Mouse (Mus musculus) left cerebral cortex, adult 9 months (tissue): ENCODE data around the gene Timm22.
A peak's percentile ranks its signal among the peaks of the same experiment; 100 is the strongest.

Source experiments
- DNase-seq, 2 experiments: peaks; one replicate each; pipeline ENCODE4 v3.0.0; 2022; ENCODE audit warnings: low spot score in 2 of 2

Gene Timm22

GRCm38 (mm10) chr11:76388711-76389110, 18.0 kb upstream of the Timm22 start:
- DNase-seq: no peak

- DNase-seq: no peak
Measured at GRCm38 (mm10) chr11:76392532-76392931, 14.2 kb upstream of the Timm22 start.

- DNase-seq: no peak
Measured at GRCm38 (mm10) chr11:76392996-76393395, 13.8 kb upstream of the Timm22 start.

GRCm38 (mm10) chr11:76397650-76398311, 9.0 kb upstream of the Timm22 start:
- no peak for DNase-seq

GRCm38 (mm10) chr11:76398312-76398797, 8.4 kb upstream of the Timm22 start:
- no peak for DNase-seq

GRCm38 (mm10) chr11:76398798-76399586, 7.8 kb upstream of the Timm22 start, which contains the start of gene Nxn:
Nxn (minus strand) TSS chr11:76399140.
- DNase-seq: peak in 1 of 2 experiments; percentile 65

- DNase-seq: no peak
Measured at GRCm38 (mm10) chr11:76399587-76400330, 7.0 kb upstream of the Timm22 start.

GRCm38 (mm10) chr11:76401398-76401797, 5.4 kb upstream of the Timm22 start:
- no peak for DNase-seq

- DNase-seq: no peak
Measured at GRCm38 (mm10) chr11:76405113-76405512, 1.6 kb upstream of the Timm22 start.

GRCm38 (mm10) chr11:76405626-76406264, 1.0 kb upstream of the Timm22 start:
- no peak for DNase-seq

- DNase-seq: peak in 1 of 2 experiments; percentile 64
Measured at GRCm38 (mm10) chr11:76410826-76411225, 4.1 kb downstream of the Timm22 start.

- DNase-seq: no peak
Measured at GRCm38 (mm10) chr11:76413202-76413601, 6.5 kb downstream of the Timm22 start.

- DNase-seq: no peak
Measured at GRCm38 (mm10) chr11:76415001-76415400, 8.2 kb downstream of the Timm22 start.

- DNase-seq: no peak
Measured at GRCm38 (mm10) chr11:76415985-76416384, 9.2 kb downstream of the Timm22 start.

- peak in 1 of 2 experiments; percentile 65 for DNase-seq
Measured at GRCm38 (mm10) chr11:76418423-76418822, 11.7 kb downstream of the Timm22 start.

- DNase-seq: no peak
Measured at GRCm38 (mm10) chr11:76419179-76419578, 12.4 kb downstream of the Timm22 start.

- no peak for DNase-seq
Measured at GRCm38 (mm10) chr11:76420896-76421295, 14.1 kb downstream of the Timm22 start.

GRCm38 (mm10) chr11:76425749-76426148, 19.0 kb downstream of the Timm22 start:
- DNase-seq: no peak

- peak in 1 of 2 experiments; percentile 38 for DNase-seq
Measured at GRCm38 (mm10) chr11:76427781-76428180, 21.0 kb downstream of the Timm22 start.

- no peak for DNase-seq
Measured at GRCm38 (mm10) chr11:76429046-76429445, 22.3 kb downstream of the Timm22 start.

- no peak for DNase-seq
Measured at GRCm38 (mm10) chr11:76429556-76429955, 22.8 kb downstream of the Timm22 start.
